Mouse (Mus musculus) 3134 (cell line): Measurements from ENCODE around the gene Slamf1.
"Not testable (repeated sequence)": the region's sequence is repeated elsewhere in the genome, so short reads cannot be mapped to it uniquely, and the experiment has no call there.

Experiments
- DNase-seq: peaks from one replicate; pipeline ENCODE4 v3.0.0-alpha.2; 2011; ENCODE audit warnings: low spot score; ENCODE audit not compliant: insufficient read length; ENCODE audit errors: extremely low read depth

Gene Slamf1

GRCm38 (mm10) chr1:171797840-171798239 lies 30.9 kb downstream of the Slamf1 start:
- DNase-seq, result no peak

GRCm38 (mm10) chr1:171799648-171800047 lies 32.7 kb downstream of the Slamf1 start:
- DNase-seq, result no peak

GRCm38 (mm10) chr1:171811048-171811447 lies 44.1 kb downstream of the Slamf1 start:
- not testable (repeated sequence) for DNase-seq

- DNase-seq, result no peak
Measured at GRCm38 (mm10) chr1:171815545-171816439, 48.9 kb downstream of the Slamf1 start.

GRCm38 (mm10) chr1:171816991-171817390 lies 50.1 kb downstream of the Slamf1 start:
- DNase-seq, result no peak

- DNase-seq, result no peak
Measured at GRCm38 (mm10) chr1:171821331-171821730, 54.4 kb downstream of the Slamf1 start.

- no peak for DNase-seq
Measured at GRCm38 (mm10) chr1:171825462-171825861, 58.5 kb downstream of the Slamf1 start.

- DNase-seq, result no peak
Measured at GRCm38 (mm10) chr1:171826164-171826563, 59.2 kb downstream of the Slamf1 start.

- DNase-seq, result no peak
Measured at GRCm38 (mm10) chr1:171827674-171828073, 60.7 kb downstream of the Slamf1 start.

- no peak for DNase-seq
Measured at GRCm38 (mm10) chr1:171839488-171839887, 72.6 kb downstream of the Slamf1 start, which contains the start of gene Cd84. TSS of gene Cd84 (plus strand) at chr1:171839697.

- DNase-seq, result no peak
Measured at GRCm38 (mm10) chr1:171840450-171841023, 73.6 kb downstream of the Slamf1 start.

GRCm38 (mm10) chr1:171845035-171845754 lies 78.3 kb downstream of the Slamf1 start:
- no peak for DNase-seq

GRCm38 (mm10) chr1:171848201-171848600 lies 81.3 kb downstream of the Slamf1 start:
- DNase-seq, result no peak

GRCm38 (mm10) chr1:171848757-171849156 lies 81.8 kb downstream of the Slamf1 start:
- no peak for DNase-seq

- DNase-seq, result no peak
Measured at GRCm38 (mm10) chr1:171849454-171849853, 82.5 kb downstream of the Slamf1 start.
